Mouse (Mus musculus) adrenal gland, postnatal 36 days (tissue): ENCODE measurements around the gene Rab10. TPM values are rescaled to one million over a fixed set of nuclear protein-coding genes. Genes with fewer than 3 reads are reported as not detected.

ENCODE experiments used
- DNase-seq, 2 experiments: peaks; one replicate each; pipeline ENCODE4 v3.0.0; 2021; ENCODE audit warnings: mixed read lengths in 1 of 2
- total RNA-seq, 2 experiments: library from RNA; stranded (reverse); gene quantifications; 2 replicates each; pipeline ENCODE4 v1.2.3; 2021

Rab10 gene
- total RNA-seq, 2 experiments from 2014 or later: 180 to 238 TPM

- no peak for DNase-seq
These were observed 13.7 kb downstream of the Rab10 start for GRCm38 (mm10) chr12:3296056-3296455.

DNA sequence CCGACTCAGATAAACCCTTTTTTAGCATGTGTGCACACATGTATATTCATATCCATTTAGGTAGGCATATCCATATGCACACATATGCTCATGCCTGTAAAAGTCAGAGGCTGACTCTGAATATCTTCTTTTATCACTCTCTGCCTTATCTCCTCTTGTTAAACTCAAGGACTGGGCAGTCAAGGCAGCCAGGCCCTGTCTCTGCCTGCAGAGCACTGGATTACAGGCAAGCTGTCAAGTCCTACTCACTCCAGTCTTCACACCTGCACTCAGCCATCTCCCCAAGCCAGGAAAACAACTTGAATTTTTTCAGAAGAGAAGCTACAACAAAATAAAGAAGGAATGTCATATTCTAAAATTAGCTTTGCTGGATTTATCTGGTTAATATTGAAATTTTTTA lies 17.9 kb downstream of the Rab10 start:
- DNase-seq: peak in 1 of 2 experiments; percentile 13

GRCm38 (mm10) chr12:3291038-3291437 lies 18.7 kb downstream of the Rab10 start:
- no peak for DNase-seq

- DNase-seq: no peak
These were observed 21.3 kb downstream of the Rab10 start for GRCm38 (mm10) chr12:3288440-3288839.

GRCm38 (mm10) chr12:3285919-3286318 lies 23.9 kb downstream of the Rab10 start:
- no peak for DNase-seq

DNA sequence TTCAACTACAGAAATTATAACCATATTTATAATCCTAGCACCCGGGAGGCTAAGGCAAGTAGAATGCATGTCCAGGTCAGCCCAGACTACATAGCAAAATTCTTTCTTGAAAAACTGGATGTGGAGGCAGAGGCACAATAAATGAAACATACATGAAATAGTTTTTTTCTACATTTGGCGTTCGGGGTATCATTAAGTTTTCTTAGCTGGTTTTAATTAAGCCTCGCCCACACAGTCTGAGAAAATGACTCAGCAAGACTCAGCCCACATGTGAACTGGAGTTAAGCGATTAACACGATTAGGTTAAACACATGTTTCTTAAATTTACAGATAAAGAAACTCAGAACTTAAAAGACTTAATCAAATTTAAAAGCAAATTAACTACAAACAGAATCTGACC lies 24.4 kb downstream of the Rab10 start:
- DNase-seq: no peak

- no peak for DNase-seq
These were observed 25.3 kb downstream of the Rab10 start for GRCm38 (mm10) chr12:3284463-3284862.

DNA sequence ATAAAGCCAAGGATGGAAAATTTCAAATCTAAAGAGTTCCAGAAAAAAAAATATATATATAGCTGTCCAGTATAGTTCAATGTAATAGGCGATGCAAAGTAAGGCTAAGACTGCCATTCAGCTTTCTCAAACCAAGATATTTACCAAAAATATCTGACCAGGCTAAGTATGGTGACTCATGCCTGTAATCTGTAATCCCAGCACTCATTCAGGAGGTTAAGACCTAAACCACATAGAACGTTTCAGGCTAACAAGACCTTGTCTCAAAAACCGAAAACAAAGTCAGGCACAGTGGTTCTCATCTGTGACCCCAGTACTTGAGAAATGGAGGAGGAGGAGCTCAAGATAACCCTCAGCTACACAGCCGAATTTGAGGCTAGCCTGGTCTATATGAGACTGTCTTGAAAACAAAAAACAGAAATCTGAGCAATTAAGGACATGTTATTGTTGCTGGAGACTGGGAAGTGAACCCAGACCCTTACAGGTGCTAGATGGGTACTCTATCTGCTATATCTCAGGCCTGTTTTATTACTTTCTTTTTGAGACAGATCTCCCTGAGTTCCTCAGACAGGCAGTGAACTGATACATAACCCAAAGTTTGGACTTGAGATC lies 25.8 kb downstream of the Rab10 start:
- DNase-seq: no peak

GRCm38 (mm10) chr12:3282954-3283353 lies 26.8 kb downstream of the Rab10 start:
- DNase-seq: peak; percentile 43 to 59

DNA sequence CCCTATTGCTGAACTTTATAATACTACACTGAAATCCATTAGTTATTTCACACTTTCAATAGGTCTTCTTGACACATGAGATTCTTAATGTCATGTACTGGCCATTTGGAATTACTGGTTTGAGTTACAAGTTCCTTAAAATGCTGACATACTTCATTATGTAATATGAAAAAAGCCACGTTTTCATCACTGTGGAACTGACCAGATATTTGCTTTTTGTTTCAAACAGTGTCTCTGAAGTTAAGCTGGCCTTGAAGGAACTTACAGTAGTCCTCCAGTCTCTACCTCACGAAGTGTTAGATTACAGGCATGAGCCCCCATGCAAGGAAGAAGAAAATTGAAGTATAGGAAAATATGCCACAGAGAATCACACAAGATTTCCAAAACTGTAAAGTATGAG lies 27.2 kb downstream of the Rab10 start:
- DNase-seq: no peak

DNA sequence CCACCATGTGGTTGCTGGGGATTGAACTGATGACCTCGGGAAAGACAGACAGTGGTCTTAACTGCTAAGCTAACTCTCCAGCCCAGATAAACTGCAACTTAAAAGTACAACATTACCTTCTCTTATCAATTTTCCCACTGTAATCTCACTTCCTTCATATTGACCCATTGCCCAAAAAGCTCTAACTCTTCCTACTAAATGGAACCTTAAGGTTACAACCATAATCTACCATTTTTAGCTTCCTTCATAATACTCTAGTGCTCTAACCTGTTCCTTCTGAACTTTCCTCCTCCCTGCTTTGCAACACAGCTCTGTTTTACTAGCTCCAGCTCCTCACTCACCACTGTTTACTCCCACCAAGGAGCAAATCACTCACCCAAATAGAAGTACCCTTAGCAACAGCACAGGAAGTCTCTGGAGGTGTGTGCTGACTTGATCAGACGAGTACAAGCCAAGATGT lies 30.9 kb downstream of the Rab10 start:
- DNase-seq: no peak

GRCm38 (mm10) chr12:3270818-3271217 lies 39.0 kb downstream of the Rab10 start:
- no peak for DNase-seq

DNA sequence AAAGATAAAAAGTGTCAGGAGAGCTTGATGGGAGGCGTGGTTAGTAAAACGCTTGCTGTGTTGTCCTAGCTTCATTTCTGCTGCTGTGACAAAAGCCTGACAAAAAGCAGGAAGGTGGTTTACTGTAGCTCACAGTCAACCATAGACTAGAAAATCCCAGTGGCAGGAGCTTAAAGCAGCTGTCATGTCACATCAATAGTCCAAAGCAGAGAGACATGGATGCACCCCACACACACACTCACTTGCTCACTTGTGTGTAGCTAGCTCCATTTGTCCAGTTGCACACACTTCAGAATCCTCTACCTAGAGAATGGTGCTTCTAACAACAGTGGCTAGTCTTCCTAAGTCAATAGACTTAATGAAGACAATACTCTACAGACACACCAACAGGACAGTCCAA lies 42.4 kb downstream of the Rab10 start:
- DNase-seq: no peak

DNA sequence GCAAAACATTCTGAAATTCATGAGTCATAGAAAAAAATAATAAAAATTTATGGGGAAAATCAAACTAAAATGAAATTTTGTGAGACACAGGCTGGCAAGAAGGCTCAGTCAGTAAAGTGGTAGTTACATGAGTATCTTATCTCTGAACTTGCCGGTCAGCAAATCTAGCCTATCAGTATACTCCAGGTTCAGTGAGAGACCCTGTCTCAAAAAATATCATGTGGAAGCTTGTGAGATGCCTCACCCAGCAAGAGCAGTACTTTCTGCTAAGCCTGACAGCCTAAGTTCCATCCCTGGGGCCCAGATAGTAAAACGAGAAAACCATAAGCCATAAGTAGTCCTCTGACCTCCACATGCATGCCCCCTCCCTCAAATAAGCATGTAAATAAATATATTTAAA lies 44.6 kb downstream of the Rab10 start:
- no peak for DNase-seq

DNA sequence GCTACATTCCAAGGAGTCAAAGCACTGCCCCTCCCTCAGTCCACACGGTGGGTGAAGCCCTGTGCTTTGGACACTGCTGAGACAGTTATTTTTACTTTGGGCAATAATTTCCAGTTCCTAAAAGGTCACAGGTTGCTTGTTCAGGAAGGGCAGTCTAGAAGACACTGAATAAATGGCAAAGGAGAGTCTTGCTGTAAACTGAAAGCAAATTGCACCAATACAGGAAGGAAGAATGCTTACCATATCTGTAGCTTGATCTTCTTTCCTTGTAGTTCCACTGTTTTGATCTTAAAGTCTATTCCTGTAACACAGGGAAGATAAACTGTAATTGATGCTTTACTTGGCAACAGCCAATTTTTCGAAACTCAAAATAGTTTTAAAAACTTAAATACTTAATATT lies 45.3 kb downstream of the Rab10 start:
- DNase-seq: no peak

- DNase-seq: peak in 1 of 2 experiments; percentile 22
These were observed 48.2 kb downstream of the Rab10 start for GRCm38 (mm10) chr12:3261596-3261995.

GRCm38 (mm10) chr12:3255966-3256365 lies 53.8 kb downstream of the Rab10 start:
- peak; percentile 18 to 40 for DNase-seq

GRCm38 (mm10) chr12:3255435-3255834 lies 54.3 kb downstream of the Rab10 start:
- no peak for DNase-seq

- no peak for DNase-seq
These were observed 56.2 kb downstream of the Rab10 start for GRCm38 (mm10) chr12:3253591-3253990.

GRCm38 (mm10) chr12:3246091-3246490 lies 63.7 kb downstream of the Rab10 start:
- DNase-seq: no peak

DNA sequence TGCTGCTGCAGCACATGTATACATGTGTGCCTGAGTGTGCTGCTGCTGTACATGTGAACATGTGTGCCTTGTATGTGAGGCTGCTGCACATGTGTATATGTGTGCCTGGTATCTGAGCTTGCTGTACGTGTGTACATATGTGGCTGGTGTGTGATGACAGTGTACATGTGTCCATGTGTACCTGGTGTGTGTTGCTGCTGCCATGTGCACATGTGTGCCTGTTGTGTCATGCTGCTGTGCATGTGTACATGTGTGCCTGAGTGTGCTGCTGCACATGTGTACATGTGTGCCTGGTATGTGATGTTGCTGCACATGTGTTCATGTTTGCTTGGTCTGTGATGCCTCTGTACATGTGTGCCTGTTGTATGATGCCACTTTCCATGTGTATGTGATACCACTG lies 70.2 kb downstream of the Rab10 start:
- DNase-seq: no peak

- DNase-seq: no peak
These were observed 71.3 kb downstream of the Rab10 start for GRCm38 (mm10) chr12:3238361-3239051.

DNA sequence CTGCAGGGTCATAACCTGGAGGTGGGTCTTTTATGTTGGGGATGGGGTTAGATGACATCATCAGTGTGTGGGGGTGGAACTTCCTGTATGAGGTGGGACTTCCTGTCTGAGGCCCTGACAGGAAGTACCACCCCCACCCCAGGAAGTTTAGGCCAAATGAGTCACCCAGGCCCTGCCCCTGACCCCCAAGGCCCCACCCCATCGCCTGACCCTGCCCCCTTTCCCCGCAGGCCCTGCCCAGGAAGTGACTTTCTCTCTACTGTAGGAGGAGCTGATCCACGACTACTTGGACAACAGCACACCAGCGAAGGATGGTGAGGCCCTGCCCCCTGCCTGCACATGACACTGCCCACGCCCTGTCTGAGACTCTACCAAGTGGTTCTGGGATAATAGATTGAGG lies 72.0 kb downstream of the Rab10 start:
- no peak for DNase-seq
